Mouse (Mus musculus) hematopoietic stem cell, adult 5-6 weeks (primary cell): ENCODE measurements around the gene Ncoa1. TPM values are rescaled to one million over a fixed set of nuclear protein-coding genes. Genes with fewer than 3 reads are reported as not detected.

ENCODE experiments used
- ATAC-seq, 2 experiments: fragments of 125-278 bp in 1 of 2; replicated peaks in 1 of 2; 2 replicates each; pipeline ENCODE4 v1.8.0; 2016 to 2017; ENCODE audit warnings: inconsistent platforms in 2 of 2, mild to moderate bottlenecking in 2 of 2, moderate number of reproducible peaks in 2 of 2, low read depth in 1 of 2, moderate TSS enrichment in 1 of 2; ENCODE audit not compliant: low FRiP score in 2 of 2, poor library complexity in 2 of 2, severe bottlenecking in 2 of 2, insufficient read depth in 1 of 2, low TSS enrichment in 1 of 2
- total RNA-seq: library from RNA; stranded (forward); fragments of 172-1452, 232-1000 nt; gene quantifications from 2 replicates; pipeline ENCODE4 v1.2.3, GENCODE M21; 2017

The Ncoa1 gene
- total RNA-seq: 13.7 and 26.7 TPM in 2 replicates

DNA sequence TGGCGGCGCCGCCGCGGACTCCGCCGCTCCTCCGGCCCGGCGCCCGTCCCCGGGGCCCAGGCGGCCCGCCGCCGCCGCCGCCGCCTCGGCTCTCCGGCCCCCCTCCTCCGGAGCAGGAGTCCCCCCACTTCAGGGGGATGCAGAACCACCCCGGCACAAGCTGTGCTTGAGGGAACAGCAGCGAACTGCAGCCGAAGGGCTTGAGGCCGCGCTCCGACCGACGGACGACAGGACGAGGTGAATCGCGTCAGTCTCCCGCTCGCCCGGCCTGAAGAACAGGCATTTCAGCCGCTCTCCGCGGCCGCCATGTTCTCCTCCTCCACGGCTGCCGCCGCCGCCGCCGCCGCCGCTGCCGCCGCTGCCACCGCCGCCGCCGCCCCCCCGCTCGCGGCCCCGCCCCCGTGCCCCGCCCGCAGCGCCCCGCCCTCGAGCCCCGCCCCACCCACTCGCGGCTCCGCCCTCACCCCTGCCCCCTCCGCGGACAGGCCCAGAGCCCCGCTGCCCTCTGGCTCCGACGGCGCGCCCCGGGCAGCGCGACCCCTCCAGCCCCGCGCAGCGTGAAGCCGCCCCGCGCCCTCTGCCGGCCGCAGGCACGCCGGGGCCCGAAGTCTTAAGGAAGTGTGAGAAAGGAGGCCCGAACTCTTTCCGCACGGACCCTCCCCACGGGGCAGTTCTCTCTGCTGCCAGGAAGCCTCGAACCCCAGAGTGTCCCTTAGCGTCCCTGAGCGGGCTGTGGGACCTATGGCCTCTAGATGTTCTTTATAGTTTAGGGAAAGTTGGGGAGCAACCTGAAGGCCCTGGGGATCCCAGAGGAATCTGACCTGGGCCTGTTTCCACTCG is at the start of gene Ncoa1:
TSS of gene Ncoa1 (minus strand) at position 351 of the 840 bp plus-strand sequence.
- ATAC-seq: peak; percentile 58 to 76

DNA sequence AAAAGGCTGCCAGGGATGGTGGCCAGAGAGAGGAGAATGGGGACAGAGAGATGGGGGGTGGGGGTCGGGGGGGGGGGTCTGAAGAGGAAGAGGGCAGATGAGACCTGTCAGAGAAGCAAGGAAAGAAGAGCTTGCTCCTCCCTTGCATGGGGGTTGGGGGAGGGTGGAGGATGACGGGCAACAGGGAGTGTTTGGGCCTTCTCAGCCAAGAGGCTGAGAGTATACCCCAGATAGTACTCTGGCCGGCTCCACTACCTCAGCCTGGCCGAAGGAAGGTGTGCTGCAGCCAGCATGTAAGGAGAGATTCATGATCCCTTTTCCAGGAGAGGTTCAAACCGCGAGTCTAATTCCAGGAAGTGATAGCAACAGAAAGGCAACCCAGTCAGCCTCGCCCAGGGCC is 47.6 kb upstream of the Ncoa1 start:
- ATAC-seq: no peak

DNA sequence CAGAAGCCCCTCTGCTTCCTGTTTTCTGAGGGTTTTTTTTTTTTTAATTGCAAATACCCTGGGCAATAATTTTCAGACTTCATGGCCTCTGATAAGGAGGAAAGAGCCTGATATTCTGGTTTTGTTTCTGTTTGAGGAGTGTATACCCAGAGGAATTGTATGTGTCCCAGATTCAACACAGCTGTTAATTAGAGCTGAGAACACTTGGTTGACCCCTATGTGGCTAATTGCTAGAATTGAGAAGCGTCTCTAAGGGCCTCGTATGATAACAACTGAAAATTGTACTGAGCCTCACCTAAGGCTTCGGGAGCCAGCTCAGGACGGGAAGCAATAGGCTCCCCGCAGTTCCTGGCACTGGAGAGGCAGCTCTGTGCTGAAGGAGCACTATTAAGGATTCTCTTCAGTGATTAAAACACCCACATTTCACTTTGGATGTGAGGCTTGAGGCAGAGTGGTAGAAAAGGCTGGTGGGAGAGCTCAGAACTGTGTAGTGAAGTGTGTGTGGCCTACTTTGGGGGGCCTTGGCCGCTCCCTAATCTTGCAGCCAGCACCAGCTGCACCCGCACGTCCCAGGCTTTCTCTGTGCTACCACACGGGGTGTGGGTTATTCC is 46.8 kb upstream of the Ncoa1 start:
- no peak for ATAC-seq

DNA sequence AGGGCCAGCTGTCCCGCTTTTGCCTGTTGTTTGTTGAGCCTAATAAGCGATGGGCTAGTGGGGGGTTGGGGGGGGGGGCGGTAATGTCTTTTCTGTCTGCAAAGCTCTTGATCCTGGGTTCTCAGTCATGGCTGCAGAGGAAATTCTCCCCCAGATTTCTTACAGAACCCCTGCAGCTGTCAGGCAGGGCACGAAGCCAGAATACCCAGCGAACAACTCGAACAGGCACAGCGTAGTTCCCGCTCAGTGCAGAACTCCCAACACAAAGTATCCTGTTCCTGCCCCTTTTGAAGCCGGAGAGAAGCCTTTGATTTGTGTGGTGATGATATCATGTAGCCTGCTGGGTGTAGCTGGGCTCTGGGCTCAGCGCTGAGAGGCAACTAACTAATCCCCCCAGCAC is 46.2 kb upstream of the Ncoa1 start:
- no peak for ATAC-seq

DNA sequence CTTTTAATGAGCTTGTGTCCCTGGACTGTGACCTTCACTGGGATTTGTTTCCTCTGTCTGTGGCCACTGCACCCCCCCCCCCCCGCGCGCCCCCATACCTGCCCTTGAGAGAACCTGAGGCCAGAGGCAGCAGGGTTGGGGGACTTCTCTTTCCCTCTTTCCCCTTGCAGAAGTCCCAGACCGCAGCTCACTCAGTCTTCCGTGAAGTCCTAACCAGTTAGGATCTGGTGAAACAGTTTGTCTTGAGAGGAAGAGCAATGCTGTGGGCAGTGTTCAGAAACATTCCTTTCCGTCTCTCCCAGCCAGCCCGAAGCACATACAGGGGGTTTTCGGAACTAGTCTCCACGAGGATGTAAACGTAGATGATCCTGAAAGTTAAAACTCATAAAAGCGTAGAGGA is 42.0 kb upstream of the Ncoa1 start:
- ATAC-seq: no peak

DNA sequence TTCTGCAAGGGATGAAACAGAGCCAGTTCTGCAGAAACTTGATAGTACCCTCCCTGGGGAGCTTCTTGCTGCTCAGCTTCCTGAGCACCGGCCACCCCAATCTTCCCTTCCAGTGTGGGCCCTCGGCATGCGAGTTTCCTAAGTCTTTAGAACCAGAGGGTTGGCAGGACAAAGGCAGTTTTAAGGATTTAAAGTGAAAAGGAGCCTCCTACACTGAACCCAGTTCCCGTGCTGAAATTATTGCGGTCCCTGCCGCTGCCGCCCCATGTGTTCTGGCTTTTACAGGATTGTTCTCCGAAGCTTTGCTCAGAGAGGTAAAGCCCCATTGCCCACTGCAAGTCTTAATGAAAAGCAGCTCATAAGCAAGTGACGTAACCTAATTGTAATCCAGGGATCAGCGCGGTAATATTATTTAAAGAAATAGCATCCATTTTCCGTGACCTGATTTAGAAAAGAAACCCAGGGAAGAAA is 32.6 kb upstream of the Ncoa1 start:
- ATAC-seq: no peak

DNA sequence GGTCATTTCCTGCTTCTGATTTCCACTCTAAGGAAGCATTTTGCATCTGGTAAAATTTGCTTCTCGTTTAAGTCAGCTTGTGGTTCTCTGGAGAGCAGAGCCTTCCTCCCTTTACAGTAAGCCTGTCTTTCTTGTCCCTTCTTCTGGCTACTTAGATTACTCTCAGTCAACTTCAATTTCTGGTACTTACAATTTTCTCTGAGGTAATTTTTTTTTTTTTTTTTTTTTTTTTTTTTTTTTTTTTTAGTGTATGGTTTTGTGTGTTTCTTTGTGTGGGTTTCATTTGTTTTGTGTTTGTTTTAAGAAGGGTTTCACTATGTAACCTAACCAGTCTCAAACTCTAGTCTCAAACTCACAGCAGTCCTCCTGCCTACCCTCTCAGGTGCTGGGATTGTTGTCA is 31.2 kb upstream of the Ncoa1 start:
- ATAC-seq: no peak

DNA sequence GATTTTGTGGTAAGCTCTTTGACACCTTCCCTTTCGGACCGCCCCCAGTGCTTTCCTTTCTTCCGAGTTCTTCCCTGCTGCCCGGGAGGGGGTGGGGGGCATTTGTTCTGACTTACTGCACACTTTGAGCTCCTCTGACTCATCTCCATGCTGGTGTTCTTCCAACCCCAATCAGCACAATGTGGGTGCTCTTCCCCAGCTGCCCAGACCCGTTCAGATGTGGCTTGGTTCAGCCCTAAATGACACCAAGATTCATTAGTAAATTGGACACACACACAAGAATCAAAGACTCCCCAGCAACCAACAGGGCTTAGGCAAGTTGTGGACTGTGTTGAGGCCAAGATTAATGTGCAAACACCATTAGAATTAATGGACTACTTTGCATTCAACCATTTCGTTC is 30.5 kb upstream of the Ncoa1 start:
- no peak for ATAC-seq

DNA sequence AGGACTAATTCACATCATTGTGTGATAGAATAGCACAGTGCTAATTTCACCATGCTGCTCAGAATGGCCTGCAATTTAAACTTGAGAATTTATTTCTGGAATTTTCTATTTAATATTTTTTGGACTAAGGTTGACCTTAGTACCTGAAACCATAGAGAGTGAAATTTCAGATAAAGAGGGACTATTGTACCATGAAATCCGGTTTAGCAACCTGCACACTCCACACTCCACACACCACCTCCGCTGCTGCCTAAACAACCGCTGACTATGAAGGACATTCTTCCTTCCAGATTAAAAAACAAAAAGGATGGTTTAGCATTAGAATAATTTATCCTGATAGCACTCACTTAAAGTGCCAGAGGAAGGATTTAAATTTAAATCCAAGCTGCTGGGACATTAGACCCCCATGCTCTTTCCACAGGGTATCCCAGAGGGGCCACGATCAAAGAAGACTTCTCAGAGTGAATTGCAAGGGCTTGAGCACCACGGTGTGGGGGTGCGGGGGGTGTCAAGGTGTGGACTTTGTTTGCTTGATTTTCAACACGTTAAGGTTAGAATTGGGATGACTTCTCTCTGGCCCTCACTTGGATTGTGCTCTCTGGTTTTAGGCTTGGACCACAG is 29.9 kb upstream of the Ncoa1 start:
- no peak for ATAC-seq

DNA sequence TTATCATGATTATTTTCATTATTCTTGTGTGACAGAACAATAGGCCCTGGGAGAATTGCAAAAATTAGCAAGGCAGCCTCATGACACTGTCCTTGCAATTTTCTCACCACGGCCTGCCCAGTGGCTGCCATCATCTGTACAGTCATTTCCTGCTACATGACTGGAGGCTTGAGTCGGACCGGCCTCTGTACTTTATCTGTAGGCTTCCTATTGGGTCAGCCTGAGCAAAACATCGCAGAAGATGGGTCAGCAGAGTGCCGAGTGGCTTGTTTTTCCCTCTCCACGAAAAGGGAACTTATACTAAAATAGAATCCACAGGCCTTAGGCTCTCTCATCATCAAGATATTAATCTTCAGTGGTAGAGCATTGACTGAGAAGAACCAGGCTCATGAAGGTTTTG is 28.3 kb upstream of the Ncoa1 start:
- 0 out of 4 replicates have a peak, but pooled peaks of 1 of the 2 experiments have one; percentile 12 for ATAC-seq

DNA sequence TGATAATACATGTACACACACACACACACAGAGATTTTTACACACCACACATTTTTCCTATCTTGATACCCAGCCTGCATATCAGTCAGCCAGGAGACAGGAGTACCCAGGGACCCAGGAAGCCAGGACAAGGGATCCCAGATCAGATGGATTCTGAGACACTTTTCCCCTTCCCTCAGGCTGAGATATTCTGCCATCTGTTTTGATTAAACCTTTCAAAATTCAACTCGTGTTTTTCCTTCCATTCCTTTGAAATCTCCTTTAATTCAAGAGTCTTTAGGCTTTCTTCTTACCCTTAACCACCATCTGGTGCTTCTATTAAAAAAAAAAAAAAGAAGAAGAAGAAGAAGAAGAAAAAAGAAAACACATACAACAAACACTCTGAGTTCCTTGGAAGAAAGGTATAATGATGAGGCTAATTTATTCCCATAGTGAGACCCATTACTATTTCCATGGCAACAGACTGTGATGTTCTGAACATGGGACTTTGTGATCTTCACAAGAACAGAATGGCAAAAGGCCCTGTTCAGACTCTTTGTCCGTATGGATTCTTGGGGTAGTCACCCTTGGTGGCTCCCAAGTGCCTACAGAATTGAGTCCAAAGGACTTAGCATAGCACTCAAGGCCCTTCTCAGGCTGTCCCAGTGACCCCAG is 26.8 kb upstream of the Ncoa1 start:
- ATAC-seq: no peak

DNA sequence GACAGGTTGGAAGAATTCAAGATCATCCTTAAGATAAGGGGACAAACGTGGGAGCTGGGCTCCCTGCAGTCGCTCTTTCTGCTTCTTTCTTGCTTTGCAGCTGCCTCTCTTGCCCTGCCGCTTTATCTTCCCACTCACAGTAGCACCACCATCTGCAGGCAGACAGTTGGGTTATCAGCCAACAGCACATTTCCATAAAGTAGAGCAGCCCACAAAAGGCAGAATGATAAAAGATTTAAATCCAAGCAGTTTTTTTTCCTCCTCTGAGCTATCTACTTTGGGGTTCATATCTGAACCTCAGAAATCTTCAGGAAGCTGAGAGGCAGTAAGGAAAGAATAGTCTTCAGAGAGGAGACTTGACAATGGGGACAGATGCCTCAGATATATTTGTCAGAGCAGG is 24.9 kb upstream of the Ncoa1 start:
- peak in 1 of 2 experiments; percentile 42; a peak in 1 of 4 replicates for ATAC-seq

DNA sequence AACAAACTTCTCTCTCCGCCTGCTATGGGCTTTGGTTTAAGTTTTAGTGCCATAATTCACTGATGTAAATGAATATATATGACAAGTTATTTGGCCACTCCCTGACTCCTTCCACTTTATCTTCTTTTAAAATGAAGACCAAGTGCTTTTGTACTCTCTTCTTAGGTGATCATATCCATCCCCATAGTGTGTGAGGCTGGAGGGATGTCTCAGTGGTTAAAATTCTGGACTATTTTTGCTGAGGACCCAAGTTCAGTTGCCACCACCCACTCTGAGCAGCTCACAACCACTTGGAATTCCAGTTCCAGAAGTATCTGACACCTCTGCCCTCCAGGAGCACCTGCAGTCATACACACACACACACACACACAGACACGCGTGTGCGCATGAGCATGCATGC is 23.5 kb upstream of the Ncoa1 start:
- ATAC-seq: no peak

DNA sequence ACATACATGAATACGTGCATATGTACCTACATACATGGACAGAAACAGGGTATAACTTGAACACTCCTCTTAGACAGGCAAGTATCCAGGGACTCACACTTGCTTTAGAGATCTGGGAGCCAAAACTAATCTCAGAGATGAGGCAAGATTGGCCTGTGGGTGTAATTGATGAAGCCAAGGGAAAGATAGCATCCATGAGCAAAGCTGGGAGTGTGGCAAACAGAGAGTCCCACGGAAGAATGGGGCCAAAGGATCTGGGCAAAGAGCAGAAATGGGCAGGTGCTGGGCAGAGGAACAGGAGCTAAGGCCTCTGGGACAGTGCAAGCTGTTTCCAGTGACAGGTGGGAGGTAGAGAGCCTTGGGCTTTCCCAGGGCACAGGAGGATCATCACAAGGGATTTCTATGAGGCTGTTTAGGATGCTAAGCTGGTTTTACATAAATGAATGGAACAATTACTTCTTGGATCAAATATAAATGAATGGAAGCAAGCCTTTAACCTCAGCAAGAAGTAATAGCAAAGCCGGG is 22.7 kb upstream of the Ncoa1 start:
- ATAC-seq: no peak

DNA sequence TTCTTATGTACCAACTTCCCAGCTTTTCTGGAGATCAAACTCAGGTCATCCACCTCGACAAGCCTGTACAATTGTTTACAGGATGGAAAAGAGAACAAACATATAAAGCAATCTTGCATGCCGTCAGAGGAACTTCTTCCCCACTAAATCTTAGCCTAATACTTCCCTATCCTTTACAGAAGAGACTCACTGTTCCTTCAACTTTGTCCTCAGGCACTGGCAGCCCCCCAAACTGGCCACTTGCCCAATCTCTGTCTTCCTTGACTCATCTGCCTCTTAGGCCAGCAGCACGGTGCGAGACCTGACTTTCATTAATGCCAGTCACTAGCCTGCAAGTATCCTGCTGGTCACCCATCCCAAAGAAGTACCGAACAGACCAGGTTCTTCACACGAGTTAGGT is 11.4 kb upstream of the Ncoa1 start:
- no peak for ATAC-seq

DNA sequence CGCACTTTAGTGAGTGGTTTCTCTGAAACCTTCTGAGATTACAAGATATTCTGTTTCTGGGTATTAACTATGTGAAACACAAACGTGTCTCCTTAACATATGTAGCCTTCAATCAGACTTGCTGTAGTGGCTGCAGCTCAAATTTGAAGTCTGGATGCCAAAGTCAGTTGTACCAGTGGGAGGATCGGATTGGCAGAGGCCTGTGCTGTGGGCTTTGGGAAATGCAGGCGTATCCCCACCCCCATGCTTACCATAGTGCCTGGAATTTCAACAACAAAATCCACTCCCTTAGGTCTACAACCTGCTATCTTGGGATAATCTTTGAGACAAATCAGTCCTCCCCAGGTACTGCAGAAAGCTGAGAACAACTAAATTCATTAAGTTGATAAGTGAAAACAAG is 6.4 kb upstream of the Ncoa1 start:
- ATAC-seq: no peak

DNA sequence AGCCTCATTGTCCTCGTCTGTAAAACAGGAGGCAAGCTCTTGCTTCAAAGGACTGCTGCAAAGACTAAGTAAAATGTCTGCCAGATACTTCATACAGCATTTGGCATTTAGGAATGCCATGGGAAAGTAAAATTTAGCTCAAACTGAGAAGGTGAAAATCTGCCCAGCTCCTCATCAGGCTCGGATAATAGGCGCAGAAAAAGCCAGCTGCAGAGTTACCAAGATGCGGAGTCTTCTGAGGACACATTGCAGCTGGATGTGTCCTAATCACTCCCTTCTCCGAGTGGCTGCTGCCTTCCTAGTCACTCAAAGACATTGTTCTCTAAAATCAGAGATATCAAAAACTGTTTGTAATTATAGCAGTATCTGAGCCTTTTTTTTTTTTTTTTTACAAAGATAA is 4.7 kb upstream of the Ncoa1 start:
- no peak for ATAC-seq

DNA sequence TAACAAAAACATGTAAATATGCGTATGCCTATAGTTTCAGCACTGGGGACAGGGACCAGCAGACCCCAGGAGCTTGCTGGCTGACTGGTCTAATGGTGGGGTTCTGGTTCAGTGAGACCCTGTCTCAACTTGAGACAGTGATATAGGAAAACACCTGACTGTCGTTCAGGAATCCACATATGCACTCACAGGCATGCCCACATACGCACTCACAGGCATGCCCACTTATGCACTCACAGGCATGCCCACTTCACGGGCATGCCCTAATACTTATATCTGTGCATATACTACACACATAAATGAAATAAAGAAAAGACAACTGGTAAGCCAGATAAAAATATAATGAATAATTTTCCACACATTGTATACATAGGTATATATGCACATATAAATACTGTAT is 3.3 kb upstream of the Ncoa1 start:
- no peak for ATAC-seq
